Mouse (Mus musculus) intestine, embryonic 16.5 days (tissue): ENCODE measurements at regions not wholly inside any gene's neighbourhood (a gene's known extent, or its start where the extent isn't known, plus 50 kb on each side); places are given as distances from the start of the nearest gene placed in this dataset.

Experiments
- ATAC-seq: fragments of 200-750 bp; cut with Nextera tagmentation; 2 replicates; pipeline ENCODE4 v1.8.0; 2017; ENCODE audit warnings: moderate TSS enrichment, moderate library complexity
- H3K27ac ChIP-seq: fragments of 300-500 bp; sonication (generic); 2 replicates; pipeline ENCODE4 v1.5.1; 2014; ENCODE audit warnings: mild to moderate bottlenecking, low read length
- H3K27me3 ChIP-seq: fragments of 300-500 bp; sonication (generic); replicated peaks from 2 replicates; pipeline ENCODE4 v1.6.1; 2014; ENCODE audit warnings: low read length, control low read depth, mixed read lengths; ENCODE audit not compliant: control insufficient read depth, insufficient read depth
- H3K36me3 ChIP-seq: fragments of 300-500 bp; sonication (generic); 2 replicates; pipeline ENCODE4 v1.6.1; 2014; ENCODE audit warnings: low read length, control low read depth; ENCODE audit not compliant: control insufficient read depth, insufficient read depth
- H3K4me1 ChIP-seq: fragments of 300-500 bp; sonication (generic); 2 replicates; pipeline ENCODE4 v1.6.1; 2014; ENCODE audit warnings: low read length, control low read depth, mixed read lengths; ENCODE audit not compliant: control insufficient read depth, insufficient read depth
- H3K4me2 ChIP-seq: fragments of 300-500 bp; sonication (generic); 2 replicates; pipeline ENCODE4 v1.6.1; 2014; ENCODE audit warnings: low read depth, low read length, control low read depth
- H3K4me3 ChIP-seq: fragments of 300-500 bp; sonication (generic); 2 replicates; pipeline ENCODE4 v1.5.1; 2014; ENCODE audit warnings: mild to moderate bottlenecking, low read length
- H3K9ac ChIP-seq: fragments of 300-500 bp; sonication (generic); 2 replicates; pipeline ENCODE4 v1.6.1; 2014; ENCODE audit warnings: low read depth, low read length
- H3K9me3 ChIP-seq: fragments of 300-500 bp; sonication (generic); 2 replicates; pipeline ENCODE4 v1.6.1; 2016; ENCODE audit warnings: low read length, control low read depth; ENCODE audit not compliant: control insufficient read depth
- WGBS: fragments of 180-500 bp; shearing (Covaris S2); extraction: QIAGEN DNeasy Blood & Tissue Kit; methylation state at CpG from one replicate; pipeline ENCODE4 v1.1.7; 2014; 5-methylcytosine and 5-hydroxymethylcytosine counted together

DNA sequence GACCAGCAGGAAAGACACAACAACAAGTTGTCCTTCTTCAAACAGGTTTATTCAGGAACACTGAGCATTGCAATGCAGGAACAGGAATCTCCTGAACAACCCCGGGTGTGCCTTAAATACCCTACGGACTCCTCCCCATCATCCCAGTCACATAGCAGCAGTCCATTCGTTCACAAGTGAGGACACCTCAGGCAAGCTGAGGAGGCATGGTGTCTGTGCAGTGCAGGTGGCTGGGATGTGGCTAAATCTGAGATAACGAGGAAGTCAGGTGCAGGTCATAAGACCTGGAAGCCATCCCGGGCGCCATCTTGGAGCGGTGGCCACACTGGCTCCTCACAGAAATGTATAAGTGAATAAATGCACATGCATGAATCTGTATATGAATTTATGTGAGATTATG is 826.0 kb downstream of the Slitrk6 start:
- ATAC-seq = no peak
- Histone ChIP-seq H3K27ac (no peak overlapping the region), H3K4me1 (no peaks in the 10 kb centered on the region), H3K9me3 (no peaks in the 10 kb centered on the region), H3K36me3 (no peaks in the 10 kb centered on the region), H3K27me3 (no peaks in the 10 kb centered on the region), H3K4me3 (no peak overlapping the region), H3K4me2 (no peak overlapping the region), H3K9ac (no peak overlapping the region)
- 94% methylated on average over 7 of the region's 7 CpGs for WGBS

GRCm38 (mm10) chr14:109891896-109892165 is 863.1 kb downstream of the Slitrk6 start:
- Histone ChIP-seq H3K27ac (no peak overlapping the region), H3K4me2 (no peak overlapping the region), H3K4me3 (no peak overlapping the region), H3K9ac (no peak overlapping the region), H3K27me3 (no peaks in the 10 kb centered on the region), H3K9me3 (no peaks in the 10 kb centered on the region), H3K36me3 (no peaks in the 10 kb centered on the region), H3K4me1 (no peaks in the 10 kb centered on the region)
- WGBS = 72% methylated on average over 2 of the region's 2 CpGs
- no peak for ATAC-seq

GRCm38 (mm10) chr14:109891151-109891895 is 863.6 kb downstream of the Slitrk6 start:
- Histone ChIP-seq H3K27me3 (no peaks in the 10 kb centered on the region), H3K4me1 (no peaks in the 10 kb centered on the region)
- 68% methylated on average over 3 of the region's 3 CpGs for WGBS

GRCm38 (mm10) chr14:109876950-109877663 is 877.8 kb downstream of the Slitrk6 start:
- Histone ChIP-seq H3K4me1 (no peaks in the 10 kb centered on the region), H3K27ac (no peak overlapping the region), H3K27me3 (no peaks in the 10 kb centered on the region), H3K9me3 (no peaks in the 10 kb centered on the region), H3K9ac (no peak overlapping the region), H3K4me3 (no peak overlapping the region), H3K36me3 (no peaks in the 10 kb centered on the region), H3K4me2 (no peak overlapping the region)
- ATAC-seq = peak; percentile 75
- 52% methylated on average over 1 of the region's 1 CpGs for WGBS

More at GRCm38 (mm10) chr14:109891151-109891895, 863.6 kb downstream of the Slitrk6 start:
- Histone ChIP-seq H3K9ac (no peak overlapping the region), H3K27ac (no peak overlapping the region), H3K4me2 (no peak overlapping the region), H3K36me3 (no peaks in the 10 kb centered on the region), H3K9me3 (no peaks in the 10 kb centered on the region), H3K4me3 (no peak overlapping the region)
- peak; percentile 48; the same call in 1 of the 2 replicates for ATAC-seq

DNA sequence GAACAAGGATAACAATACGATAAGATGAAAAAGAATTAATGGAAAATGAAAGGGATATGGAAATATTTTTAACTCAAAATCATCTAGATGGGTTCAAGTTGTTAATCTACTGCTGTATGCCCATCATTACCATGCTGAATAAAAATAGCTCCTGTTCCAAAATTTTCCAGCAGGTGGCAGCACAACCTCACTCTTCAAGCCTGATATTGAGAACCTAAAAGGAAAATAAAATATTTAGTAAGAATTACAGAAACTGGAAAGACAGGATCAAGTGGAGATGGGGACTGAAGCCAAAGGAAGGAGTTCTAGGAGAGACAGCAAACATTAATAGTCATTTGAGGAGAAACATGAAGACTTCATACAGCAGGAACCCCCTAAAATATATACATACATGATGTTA is 880.7 kb downstream of the Slitrk6 start:
- Histone ChIP-seq H3K9me3 (no peaks in the 10 kb centered on the region), H3K36me3 (no peaks in the 10 kb centered on the region), H3K4me1 (no peaks in the 10 kb centered on the region), H3K4me3 (no peak overlapping the region), H3K4me2 (no peak overlapping the region), H3K27me3 (no peaks in the 10 kb centered on the region), H3K27ac (no peak overlapping the region), H3K9ac (no peak overlapping the region)
- no peak for ATAC-seq
- 10% methylated on average over 1 of the region's 1 CpGs for WGBS

DNA sequence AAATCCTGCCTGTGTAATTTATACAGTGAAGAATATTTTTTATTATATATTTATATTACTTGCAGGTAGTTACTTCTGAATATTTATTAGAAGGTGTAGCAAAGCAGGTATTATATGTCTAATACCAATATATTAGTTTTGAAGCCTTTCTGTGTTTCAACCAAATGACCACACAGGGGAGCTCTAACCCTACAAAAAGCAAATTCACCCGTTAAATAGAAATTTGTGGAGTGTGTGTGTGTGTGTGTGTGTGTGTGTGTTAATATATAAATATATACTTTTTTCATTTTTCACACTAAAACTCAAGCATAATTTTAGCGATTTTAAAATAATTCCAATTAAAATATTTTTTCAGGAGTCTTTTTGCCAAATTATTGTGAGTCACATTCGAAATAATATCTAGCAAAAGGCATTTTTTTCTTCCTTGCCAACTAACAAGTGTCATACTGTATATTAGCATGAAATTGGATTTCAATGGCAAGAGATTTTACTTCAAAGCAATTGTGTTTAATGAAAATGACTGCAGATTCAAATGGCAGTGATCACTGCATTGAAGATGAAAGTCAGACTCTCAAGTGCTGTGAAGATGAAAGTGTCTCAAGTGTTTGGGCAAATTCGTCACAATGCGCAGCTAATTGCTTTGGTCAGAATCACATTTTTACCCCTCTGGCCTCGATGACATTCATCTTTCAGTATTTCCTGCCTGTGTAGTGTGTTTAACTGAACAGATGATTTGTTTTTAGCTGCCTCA is 914.4 kb downstream of the Slitrk6 start:
- no peak for ATAC-seq
- no peak overlapping the region for H3K4me3 ChIP-seq
- H3K4me2 ChIP-seq = no peak overlapping the region
- H3K27me3 ChIP-seq = no peaks in the 10 kb centered on the region
- H3K9me3 ChIP-seq = no peaks in the 10 kb centered on the region
- no peaks in the 10 kb centered on the region for H3K36me3 ChIP-seq
- no peak overlapping the region for H3K9ac ChIP-seq
- no peaks in the 10 kb centered on the region for H3K4me1 ChIP-seq
- WGBS = 42% methylated on average over 6 of the region's 6 CpGs
- H3K27ac ChIP-seq = no peak overlapping the region

DNA sequence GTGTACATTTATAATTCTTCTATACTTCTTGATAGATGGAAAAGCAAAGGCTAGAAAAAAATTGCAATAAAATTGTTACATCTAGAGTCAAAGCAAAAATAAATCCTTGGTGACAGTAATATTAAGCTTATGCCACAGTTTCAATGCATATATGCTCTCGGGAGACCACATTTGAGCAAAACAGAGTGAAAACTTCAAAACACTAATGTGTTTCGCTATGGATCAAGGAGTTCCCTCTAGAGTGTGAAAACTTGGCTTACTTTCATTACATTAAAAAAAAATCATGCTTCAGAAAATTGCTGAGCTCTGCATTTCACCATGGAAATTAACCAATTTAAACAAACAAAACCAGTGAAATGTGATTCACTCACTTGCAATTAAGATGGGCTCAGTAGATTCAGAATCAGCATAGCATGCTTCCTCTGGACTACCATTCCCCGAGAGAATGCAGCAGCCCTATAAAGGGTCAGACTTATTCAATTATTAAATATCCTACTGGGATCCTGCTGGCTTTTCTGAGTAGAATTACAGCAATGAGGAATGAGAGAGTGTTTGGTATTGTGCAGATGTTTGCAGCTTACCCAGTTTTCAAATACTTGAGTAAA is 888.7 kb upstream of the Slitrk1 start:
- Histone ChIP-seq H3K9ac (no peak overlapping the region), H3K36me3 (no peaks in the 10 kb centered on the region), H3K4me1 (no peaks in the 10 kb centered on the region), H3K4me3 (no peak overlapping the region), H3K27me3 (no peaks in the 10 kb centered on the region), H3K4me2 (no peak overlapping the region), H3K27ac (no peak overlapping the region), H3K9me3 (no peaks in the 10 kb centered on the region)
- no peak for ATAC-seq
- 59% methylated on average over 3 of the region's 3 CpGs for WGBS

GRCm38 (mm10) chr14:109772246-109772645 is 858.3 kb upstream of the Slitrk1 start:
- WGBS = 73% methylated on average over 1 of the region's 1 CpGs
- H3K4me1 ChIP-seq = no peaks in the 10 kb centered on the region

GRCm38 (mm10) chr14:109760892-109761291 is 846.9 kb upstream of the Slitrk1 start:
- no peaks in the 10 kb centered on the region for H3K36me3 ChIP-seq
- no peaks in the 10 kb centered on the region for H3K9me3 ChIP-seq
- H3K27ac ChIP-seq = no peak overlapping the region
- no peak for ATAC-seq
- WGBS = 95% methylated on average over 1 of the region's 1 CpGs
- no peak overlapping the region for H3K4me3 ChIP-seq
- H3K9ac ChIP-seq = no peak overlapping the region
- no peaks in the 10 kb centered on the region for H3K27me3 ChIP-seq
- H3K4me1 ChIP-seq = no peaks in the 10 kb centered on the region
- no peak overlapping the region for H3K4me2 ChIP-seq

More at GRCm38 (mm10) chr14:109772246-109772645, 858.3 kb upstream of the Slitrk1 start:
- Histone ChIP-seq H3K27ac (no peak overlapping the region), H3K27me3 (no peaks in the 10 kb centered on the region), H3K4me3 (no peak overlapping the region), H3K9me3 (no peaks in the 10 kb centered on the region), H3K36me3 (no peaks in the 10 kb centered on the region), H3K9ac (no peak overlapping the region), H3K4me2 (no peak overlapping the region)
- ATAC-seq = no peak
